Mouse (Mus musculus) kidney, adult 2 months (tissue): Measurements from ENCODE around the gene Prkg1.

Experiments used
- CTCF ChIP-seq: fragments of 200-500 bp; conservative IDR thresholded peaks from 2 replicates; pipeline ENCODE4 v1.5.1; 2011; ENCODE audit warnings: low read depth, mild to moderate bottlenecking, control low read depth, low read length, moderate library complexity, mixed read lengths; ENCODE audit not compliant: insufficient read depth, insufficient read length
- POLR2A ChIP-seq: fragments of 200-500 bp; IDR thresholded peaks from one replicate; pipeline ENCODE4 v1.6.1; 2011; ENCODE audit warnings: low read depth, low read length, control low read depth

DNA sequence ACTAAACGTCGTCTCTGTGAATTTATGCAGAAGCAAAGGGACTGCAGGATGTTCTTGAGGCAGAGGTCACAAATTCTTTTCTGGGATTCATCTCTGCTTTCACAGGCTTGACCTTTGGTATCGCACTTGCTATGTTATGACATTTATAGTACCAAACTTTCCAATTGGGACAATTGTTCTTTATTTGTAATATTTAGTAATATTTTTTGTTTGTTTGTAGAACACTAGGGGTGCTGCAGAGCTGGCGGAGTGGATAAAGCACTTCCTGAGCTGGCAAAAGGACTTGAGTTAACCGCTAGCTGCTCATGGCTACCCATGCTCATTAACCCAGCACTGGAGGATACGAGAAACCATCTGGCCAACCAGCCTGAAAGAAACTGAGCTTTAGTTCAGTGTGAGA is 49.9 kb downstream of the Prkg1 start:
- no peak for TF ChIP-seq CTCF
- TF ChIP-seq POLR2A: no peak
